Mouse (Mus musculus) testis, adult 2 months (tissue): ENCODE measurements around the gene Rsu1.

Experiments
- CTCF ChIP-seq: fragments of 200-500 bp; IDR thresholded peaks from 2 replicates; pipeline ENCODE4 v1.5.1; 2012; ENCODE audit warnings: low read depth, mild to moderate bottlenecking, inconsistent platforms, low read length, moderate library complexity; ENCODE audit not compliant: control insufficient read depth, insufficient read depth, insufficient replicate concordance
- POLR2A ChIP-seq: fragments of 200-500 bp; IDR thresholded peaks from 2 replicates; pipeline ENCODE4 v1.6.1; 2012; ENCODE audit warnings: low read depth, mild to moderate bottlenecking, inconsistent platforms, low read length, moderate library complexity; ENCODE audit not compliant: control insufficient read depth

- TF ChIP-seq CTCF (no peak), POLR2A (no peak)
Observed at GRCm38 (mm10) chr2:13290661-13291060, 19.4 kb upstream of the Rsu1 start.
